Mouse (Mus musculus): ENCODE data around the gene Wnt9a.
A peak's percentile ranks its signal among the peaks of the same experiment; 100 is the strongest.
"Not testable (repeated sequence)": the region's sequence is repeated elsewhere in the genome, so short reads cannot be mapped to it uniquely, and the experiment has no call there.

Gene Wnt9a

GRCm38 (mm10) chr11:59335942-59336341, 29.2 kb downstream of the Wnt9a start:
- DNase-seq (ENCODE audit: low read depth), result no peak

- DNase-seq (ENCODE audit: low read depth), result no peak
These were observed 29.7 kb downstream of the Wnt9a start for GRCm38 (mm10) chr11:59336381-59336780.

- DNase-seq (ENCODE audit: low read depth), result no peak
These were observed 31.4 kb downstream of the Wnt9a start for GRCm38 (mm10) chr11:59337955-59338735.

- no peak for DNase-seq (ENCODE audit: low read depth)
These were observed 32.0 kb downstream of the Wnt9a start for GRCm38 (mm10) chr11:59338736-59339120.

GRCm38 (mm10) chr11:59342956-59343355, 36.2 kb downstream of the Wnt9a start:
- DNase-seq (ENCODE audit: low read depth), result no peak

GRCm38 (mm10) chr11:59346166-59346910, 39.6 kb downstream of the Wnt9a start:
- DNase-seq (ENCODE audit: low read depth), result peak; percentile 73

GRCm38 (mm10) chr11:59350326-59350725, 43.6 kb downstream of the Wnt9a start:
- DNase-seq (ENCODE audit: low read depth), result no peak

- DNase-seq (ENCODE audit: low read depth), result no peak
These were observed 48.1 kb downstream of the Wnt9a start for GRCm38 (mm10) chr11:59354793-59355192.

- DNase-seq (ENCODE audit: low read depth), result no peak
These were observed 50.2 kb downstream of the Wnt9a start for GRCm38 (mm10) chr11:59356874-59357289.

- DNase-seq (ENCODE audit: low read depth), result no peak
These were observed 54.6 kb downstream of the Wnt9a start for GRCm38 (mm10) chr11:59361291-59361690.

GRCm38 (mm10) chr11:59364007-59364406, 57.3 kb downstream of the Wnt9a start:
- DNase-seq (ENCODE audit: low read depth), result no peak

- DNase-seq (ENCODE audit: low read depth), result no peak
These were observed 57.7 kb downstream of the Wnt9a start for GRCm38 (mm10) chr11:59364417-59364816.

- no peak for DNase-seq (ENCODE audit: low read depth)
These were observed 59.3 kb downstream of the Wnt9a start for GRCm38 (mm10) chr11:59366031-59366430.

- DNase-seq (ENCODE audit: low read depth), result no peak
These were observed 59.9 kb downstream of the Wnt9a start for GRCm38 (mm10) chr11:59366633-59367032.

- DNase-seq (ENCODE audit: low read depth), result not testable (repeated sequence)
These were observed 61.2 kb downstream of the Wnt9a start for GRCm38 (mm10) chr11:59367955-59368354.

- no peak for DNase-seq (ENCODE audit: low read depth)
These were observed 63.1 kb downstream of the Wnt9a start for GRCm38 (mm10) chr11:59369848-59370247.

- no peak for DNase-seq (ENCODE audit: low read depth)
These were observed 68.7 kb downstream of the Wnt9a start, which contains the start of gene Prss38 for GRCm38 (mm10) chr11:59375475-59375874. Prss38 (minus strand) TSS chr11:59375657.

- no peak for DNase-seq (ENCODE audit: low read depth)
These were observed 71.3 kb downstream of the Wnt9a start for GRCm38 (mm10) chr11:59377999-59378398.

- no peak for DNase-seq (ENCODE audit: low read depth)
These were observed 72.8 kb downstream of the Wnt9a start for GRCm38 (mm10) chr11:59379547-59379946.
